Mouse (Mus musculus): ENCODE measurements around the gene Serpina12. TPM values are rescaled to one million over a fixed set of nuclear protein-coding genes. Genes with fewer than 3 reads are reported as not detected.

Gene Serpina12
- not detected for total RNA-seq (2021)
- long read RNA-seq, experiment 1, result 0 reads
- long read RNA-seq, experiment 2, partial matches to known transcripts, result 0 of 1 reads
- long read RNA-seq, experiment 2, other reads (novel, unspliced or antisense), result 0 of 1 reads

DNA sequence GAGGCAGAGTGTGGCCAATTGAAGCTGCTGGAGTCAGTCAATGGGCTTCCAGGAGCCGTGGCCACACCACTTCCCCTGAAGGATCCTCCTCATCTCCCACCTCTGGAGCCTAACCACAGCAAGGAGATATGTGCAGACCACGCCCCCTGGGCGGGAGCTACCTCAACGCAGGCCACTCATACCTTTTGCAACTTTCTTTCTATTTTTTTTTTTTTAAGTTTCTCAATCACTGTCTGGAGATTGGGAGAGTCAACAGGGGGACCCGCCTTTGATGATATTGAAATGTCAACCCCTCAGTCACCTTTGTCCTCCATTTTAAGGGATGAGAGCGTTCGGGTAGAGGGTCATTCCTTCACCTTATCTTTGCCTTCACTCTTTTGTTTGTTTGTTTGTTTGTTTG is at the start of gene Serpina12:
TSS of gene Serpina12 (minus strand) at position 101 of the 400 bp plus-strand sequence.
- intact Hi-C loops (cut with DNase I), result no loop called here
- no peak for DNase-seq

- DNase-seq, result no peak
- intact Hi-C loops (cut with DNase I), result no loop called here
These were observed 47.1 kb upstream of the Serpina12 start for GRCm38 (mm10) chr12:104091303-104091702.

- intact Hi-C loops (cut with DNase I), result no loop called here
- no peak for DNase-seq
These were observed 45.9 kb upstream of the Serpina12 start for GRCm38 (mm10) chr12:104090119-104090518.

DNA sequence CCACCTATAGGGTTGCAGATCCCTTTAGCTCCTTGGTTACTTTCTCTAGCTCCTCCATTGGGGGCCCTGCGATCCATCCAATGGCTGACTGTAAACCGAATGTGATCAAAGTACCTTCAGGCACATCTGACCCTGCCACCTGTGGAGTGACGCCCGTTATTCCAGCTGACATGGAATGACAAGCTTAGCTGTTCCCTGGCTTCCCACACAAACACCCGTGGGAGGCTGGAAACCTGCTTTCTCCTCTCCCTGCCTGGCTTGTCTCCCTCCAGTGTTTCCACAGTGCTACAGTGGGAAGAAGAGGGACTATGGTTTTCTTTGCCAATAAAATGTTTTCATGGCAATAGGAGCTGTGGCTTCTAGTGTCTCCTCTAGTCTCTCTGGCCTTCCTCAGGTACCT is 28.0 kb upstream of the Serpina12 start:
- intact Hi-C loops (cut with DNase I), result no loop called here
- no peak for DNase-seq

DNA sequence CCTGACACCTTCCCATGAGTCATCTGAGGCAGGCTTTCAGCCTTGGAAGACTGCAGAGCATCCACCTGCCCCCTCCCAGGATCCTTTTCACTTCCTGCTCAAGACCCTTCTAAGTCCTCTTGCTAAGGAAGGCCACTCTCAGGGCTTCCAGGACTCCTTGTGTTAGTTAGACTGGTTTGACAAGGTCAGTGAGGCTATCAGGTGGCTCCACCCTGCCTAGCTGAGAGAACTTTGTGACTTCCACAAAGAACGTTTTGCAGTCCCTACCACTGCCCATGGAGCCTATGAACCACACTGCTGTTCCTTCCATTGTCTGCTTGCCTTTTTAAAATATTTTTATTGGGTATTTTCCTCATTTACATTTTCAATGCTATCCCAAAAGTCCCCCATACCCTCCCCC is 27.5 kb upstream of the Serpina12 start:
- intact Hi-C loops (cut with DNase I), result no loop called here
- DNase-seq, result no peak

DNA sequence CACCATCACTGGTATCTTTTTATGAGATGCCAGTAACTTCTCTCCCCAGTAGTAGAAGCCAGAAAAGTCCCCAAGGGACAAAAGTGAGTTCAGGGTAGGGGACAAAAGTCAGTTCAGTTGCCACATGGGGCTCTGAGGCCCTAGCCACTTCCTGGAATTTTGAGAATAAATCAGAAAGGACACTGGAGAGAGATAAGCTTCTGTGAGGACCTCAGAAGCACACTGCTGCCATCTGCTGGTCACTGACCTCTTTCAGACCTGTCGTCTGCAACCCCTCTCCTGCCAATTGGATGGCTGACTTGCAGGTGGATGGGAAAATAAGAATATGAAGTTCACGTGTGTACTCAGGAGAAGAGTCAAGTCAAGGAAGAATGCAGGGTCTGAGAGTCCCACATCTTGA is 25.4 kb upstream of the Serpina12 start:
- DNase-seq, result peak; percentile 28 to 51

GRCm38 (mm10) chr12:104067549-104067948 is 23.3 kb upstream of the Serpina12 start:
- DNase-seq, result peak in 1 of 2 experiments; percentile 16
- intact Hi-C loops (cut with DNase I), result no loop called here

More for the DNA sequence above, 25.4 kb upstream of the Serpina12 start:
- intact Hi-C loops (cut with DNase I), result loop anchor here (1.0 to 2.0 kb wide), 2 partner anchors 73 to 349 kb away; no protein-coding TSS in a partner anchor

DNA sequence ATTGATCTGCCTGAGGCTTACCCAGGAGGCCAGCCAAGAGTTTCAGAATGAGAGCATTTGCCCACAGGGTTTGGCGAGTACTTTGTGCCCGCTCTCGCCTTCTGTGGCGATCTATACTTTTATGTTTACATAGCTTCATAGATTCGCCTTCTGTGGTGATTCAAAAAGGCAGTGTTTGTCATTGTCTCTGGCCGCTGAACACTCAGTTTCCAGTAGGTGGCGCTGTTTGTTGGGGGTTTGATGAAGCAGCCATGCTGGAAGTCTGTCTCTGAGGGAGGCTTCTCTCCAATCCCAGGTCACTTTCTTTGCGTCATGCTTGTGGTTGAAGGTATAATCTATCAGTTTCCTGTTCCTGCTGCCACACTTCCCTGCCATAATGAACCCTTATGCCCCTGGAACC is 22.0 kb upstream of the Serpina12 start:
- no peak for DNase-seq
- intact Hi-C loops (cut with DNase I), result no loop called here

GRCm38 (mm10) chr12:104064996-104065395 is 20.8 kb upstream of the Serpina12 start:
- intact Hi-C loops (cut with DNase I), result no loop called here
- no peak for DNase-seq

- no peak for DNase-seq
- intact Hi-C loops (cut with DNase I), result no loop called here
These were observed 20.3 kb upstream of the Serpina12 start for GRCm38 (mm10) chr12:104064532-104064931.

GRCm38 (mm10) chr12:104061862-104062261 is 17.6 kb upstream of the Serpina12 start:
- DNase-seq, result no peak
- intact Hi-C loops (cut with DNase I), result no loop called here

DNA sequence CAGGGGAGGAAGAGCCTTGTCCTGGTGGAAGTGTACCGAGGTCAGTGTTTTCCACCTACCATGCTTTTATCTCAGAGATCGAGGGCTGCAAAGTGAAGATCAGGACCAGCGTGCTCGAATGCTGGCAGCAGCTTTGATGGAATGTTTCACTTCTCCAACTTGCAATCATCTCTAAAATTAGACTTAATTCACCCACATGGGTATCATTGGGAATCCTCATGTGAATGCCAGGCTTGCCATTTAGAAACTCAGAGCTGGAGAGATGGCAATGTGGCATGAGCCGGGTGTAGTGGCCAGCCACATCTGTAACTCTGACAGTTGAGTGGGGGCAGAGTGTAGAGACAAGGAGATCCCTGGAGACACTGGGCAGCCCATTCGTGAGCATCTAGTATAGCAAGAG is 15.9 kb upstream of the Serpina12 start:
- intact Hi-C loops (cut with DNase I), result no loop called here
- no peak for DNase-seq

GRCm38 (mm10) chr12:104057531-104057930 is 13.3 kb upstream of the Serpina12 start:
- intact Hi-C loops (cut with DNase I), result no loop called here

DNA sequence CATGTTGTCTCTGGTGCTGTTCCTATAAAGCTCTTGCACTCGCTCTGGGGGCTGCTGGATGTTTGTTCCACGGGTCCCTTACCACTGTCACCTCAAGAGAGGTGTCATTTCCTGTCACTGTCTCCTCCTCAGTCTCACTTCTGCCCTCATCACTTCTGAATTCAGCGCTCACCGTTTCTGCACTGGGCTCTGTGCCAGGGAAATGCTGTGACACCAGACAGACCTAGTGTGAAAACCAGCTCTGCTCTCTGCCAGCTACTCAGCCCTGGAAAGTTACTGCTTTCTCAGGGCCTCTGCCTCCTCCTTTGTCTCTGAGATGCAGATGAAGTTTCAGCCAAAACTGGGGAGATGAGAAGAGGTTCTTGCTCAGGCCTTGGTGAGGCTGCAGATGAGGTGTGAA is 12.8 kb upstream of the Serpina12 start:
- no peak for DNase-seq
- intact Hi-C loops (cut with DNase I), result no loop called here

More at GRCm38 (mm10) chr12:104057531-104057930, 13.3 kb upstream of the Serpina12 start:
- DNase-seq, result no peak

GRCm38 (mm10) chr12:104055755-104056154 is 11.5 kb upstream of the Serpina12 start:
- no peak for DNase-seq
- intact Hi-C loops (cut with DNase I), result no loop called here

DNA sequence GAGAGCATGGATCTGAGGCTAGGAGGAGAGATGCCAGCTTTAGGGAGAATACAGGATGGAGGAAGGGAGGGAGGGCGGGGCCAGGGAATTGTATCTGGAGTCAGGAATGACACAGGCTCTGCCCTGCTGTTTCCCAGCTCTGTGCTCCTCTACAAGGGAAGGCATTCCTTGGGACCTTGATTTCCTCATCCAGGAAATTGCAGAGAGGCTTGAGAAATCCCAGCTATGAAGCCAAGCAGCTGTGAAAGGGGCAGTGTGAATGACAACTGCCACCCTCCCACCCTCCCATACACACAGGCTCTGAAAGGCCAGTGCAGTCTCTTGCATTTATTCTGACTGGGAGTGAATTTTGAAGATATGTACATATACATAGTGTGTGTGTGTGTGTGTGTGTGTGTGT is 9.8 kb upstream of the Serpina12 start:
- no peak for DNase-seq
- intact Hi-C loops (cut with DNase I), result no loop called here

DNA sequence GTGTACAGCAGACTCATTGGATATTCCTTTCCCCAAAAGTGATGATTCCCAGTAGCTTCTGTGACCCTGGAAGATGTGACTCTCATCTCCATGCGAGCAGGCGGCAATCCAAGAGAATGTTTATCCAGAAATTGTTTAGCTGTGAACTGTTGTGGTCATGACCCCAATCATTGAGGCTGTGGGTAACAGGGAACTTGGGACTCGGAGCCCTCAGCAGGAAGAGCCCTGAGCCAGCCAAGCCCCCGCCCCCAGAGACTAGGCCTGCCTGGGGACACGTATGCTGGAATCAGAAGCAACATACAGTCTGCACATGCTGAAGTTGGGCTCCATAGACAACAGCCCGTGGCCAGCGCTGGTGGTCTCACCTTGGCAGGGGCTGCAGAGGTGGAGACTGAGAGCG is 1.5 kb upstream of the Serpina12 start:
- intact Hi-C loops (cut with DNase I), result no loop called here
- DNase-seq, result no peak

- DNase-seq, result no peak
- intact Hi-C loops (cut with DNase I), result no loop called here
These were observed 1.5 kb downstream of the Serpina12 start for GRCm38 (mm10) chr12:104042753-104043152.

- peak; percentile 39 to 56 for DNase-seq
- intact Hi-C loops (cut with DNase I), result no loop called here
These were observed 2.8 kb downstream of the Serpina12 start for GRCm38 (mm10) chr12:104041401-104041800.

DNA sequence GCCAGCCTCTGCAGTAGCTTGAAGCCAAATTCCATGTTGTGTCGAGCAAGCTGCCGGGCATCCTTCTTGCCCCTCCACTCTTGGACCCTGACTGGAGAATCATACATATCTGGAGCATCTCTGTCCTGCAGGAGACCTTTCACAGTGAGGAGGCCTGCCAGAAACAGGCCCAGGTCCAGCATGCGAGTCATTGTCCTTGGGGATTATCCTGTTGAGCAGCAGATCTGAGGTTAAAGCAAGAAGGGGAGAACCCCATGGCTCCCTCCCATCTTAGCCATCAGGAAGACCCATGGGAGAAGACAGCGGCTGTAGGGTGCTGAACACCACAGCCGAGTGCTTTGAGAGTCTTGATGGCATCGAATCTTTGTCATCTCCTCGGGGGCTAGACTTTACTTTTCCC is 6.1 kb downstream of the Serpina12 start:
- intact Hi-C loops (cut with DNase I), result loop anchor here (10.0 kb wide), 1 partner anchor 1363 kb away; no protein-coding TSS in a partner anchor

GRCm38 (mm10) chr12:104033752-104034151 is 10.5 kb downstream of the Serpina12 start:
- no peak for DNase-seq
- intact Hi-C loops (cut with DNase I), result loop anchor here (10.0 kb wide), 1 partner anchor 1359 kb away; no protein-coding TSS in a partner anchor

More for the DNA sequence above, 6.1 kb downstream of the Serpina12 start:
- no peak for DNase-seq

GRCm38 (mm10) chr12:104029986-104030385 is 14.3 kb downstream of the Serpina12 start:
- intact Hi-C loops (cut with DNase I), result loop anchor here (10.0 kb wide), 1 partner anchor 1355 kb away; no protein-coding TSS in a partner anchor
- no peak for DNase-seq

DNA sequence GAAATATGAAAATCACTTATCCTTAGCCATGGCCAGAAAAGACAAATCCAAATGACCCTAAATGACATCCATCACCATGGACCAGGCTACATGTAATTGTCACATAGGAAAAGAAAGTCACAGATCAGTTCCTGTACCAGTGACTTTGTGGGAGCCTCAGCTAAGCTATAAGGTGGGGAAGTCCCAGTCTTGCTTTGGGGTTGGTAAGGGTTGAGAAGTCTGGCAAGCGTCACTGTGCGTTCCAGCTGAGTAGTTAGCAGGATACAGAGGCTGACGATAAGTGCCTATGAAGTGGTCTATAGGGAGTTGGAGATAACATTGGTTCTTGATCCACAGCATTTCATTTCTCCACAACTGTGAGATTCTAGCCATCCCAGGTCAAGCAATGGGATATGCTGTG is 29.0 kb downstream of the Serpina12 start:
- intact Hi-C loops (cut with DNase I), result no loop called here
- DNase-seq, result no peak

Data from gastrocnemius, postnatal 36 days (tissue).